Mouse (Mus musculus): ENCODE measurements at regions not wholly inside any gene's neighbourhood (a gene's known extent, or its start where the extent isn't known, plus 50 kb on each side); places are given as distances from the start of the nearest gene placed in this dataset.

GRCm38 (mm10) chr6:102977122-102977521 is 404.2 kb upstream of the Cntn3 start:
- no peak for DNase-seq (ENCODE audit: low spot score)

- DNase-seq (ENCODE audit: low spot score): no peak
Measured at GRCm38 (mm10) chr6:103023326-103023725, 450.4 kb upstream of the Cntn3 start.

GRCm38 (mm10) chr6:103024006-103024405 is 451.1 kb upstream of the Cntn3 start:
- no peak for DNase-seq (ENCODE audit: low spot score)

- DNase-seq (ENCODE audit: low spot score): no peak
Measured at GRCm38 (mm10) chr6:103028150-103028549, 455.2 kb upstream of the Cntn3 start.

GRCm38 (mm10) chr6:103033418-103033817 is 460.5 kb upstream of the Cntn3 start:
- DNase-seq (ENCODE audit: low spot score): no peak

- no peak for DNase-seq (ENCODE audit: low spot score)
Measured at GRCm38 (mm10) chr6:103033919-103034318, 461.0 kb upstream of the Cntn3 start.

GRCm38 (mm10) chr6:103060591-103060990 is 449.8 kb upstream of the Chl1 start:
- DNase-seq (ENCODE audit: low spot score): no peak

- peak; percentile 2 for DNase-seq (ENCODE audit: low spot score)
Measured at GRCm38 (mm10) chr6:103106189-103106588, 404.2 kb upstream of the Chl1 start.

GRCm38 (mm10) chr6:103119537-103119936 is 390.8 kb upstream of the Chl1 start:
- DNase-seq (ENCODE audit: low spot score): no peak

GRCm38 (mm10) chr6:103140851-103141250 is 369.5 kb upstream of the Chl1 start:
- no peak for DNase-seq (ENCODE audit: low spot score)

GRCm38 (mm10) chr6:103177851-103178250 is 332.5 kb upstream of the Chl1 start:
- no peak for DNase-seq (ENCODE audit: low spot score)

GRCm38 (mm10) chr6:103183355-103183754 is 327.0 kb upstream of the Chl1 start:
- no peak for DNase-seq (ENCODE audit: low spot score)

GRCm38 (mm10) chr6:103196838-103197237 is 313.5 kb upstream of the Chl1 start:
- DNase-seq (ENCODE audit: low spot score): no peak

GRCm38 (mm10) chr6:103201605-103202004 is 308.8 kb upstream of the Chl1 start:
- peak; percentile 81 for DNase-seq (ENCODE audit: low spot score)

GRCm38 (mm10) chr6:103209202-103209601 is 301.2 kb upstream of the Chl1 start:
- DNase-seq (ENCODE audit: low spot score): peak; percentile 9

- peak; percentile 39 for DNase-seq (ENCODE audit: low spot score)
Measured at GRCm38 (mm10) chr6:103213160-103213559, 297.2 kb upstream of the Chl1 start.

- no peak for DNase-seq (ENCODE audit: low spot score)
Measured at GRCm38 (mm10) chr6:103236896-103237295, 273.5 kb upstream of the Chl1 start.

- DNase-seq (ENCODE audit: low spot score): no peak
Measured at GRCm38 (mm10) chr6:103268984-103269383, 241.4 kb upstream of the Chl1 start.

- DNase-seq (ENCODE audit: low spot score): no peak
Measured at GRCm38 (mm10) chr6:103272216-103272615, 238.2 kb upstream of the Chl1 start.

GRCm38 (mm10) chr6:103275071-103275470 is 235.3 kb upstream of the Chl1 start:
- no peak for DNase-seq (ENCODE audit: low spot score)

GRCm38 (mm10) chr6:103275476-103275875 is 234.9 kb upstream of the Chl1 start:
- peak; percentile 61 for DNase-seq (ENCODE audit: low spot score)

GRCm38 (mm10) chr6:103296015-103296414 is 214.4 kb upstream of the Chl1 start:
- DNase-seq (ENCODE audit: low spot score): peak; percentile 41

GRCm38 (mm10) chr6:103306420-103307249 is 203.8 kb upstream of the Chl1 start:
- DNase-seq (ENCODE audit: low spot score): peak; percentile 80

- DNase-seq (ENCODE audit: low spot score): no peak
Measured at GRCm38 (mm10) chr6:103307250-103307580, 203.2 kb upstream of the Chl1 start.

All from embryo, embryonic 10.5 days (tissue).